Mouse (Mus musculus) erythroblast, embryonic 14.5 days (primary cell): Measurements from ENCODE around the gene Ip6k2.

ENCODE experiments used
- GATA1 ChIP-seq: IDR thresholded peaks from 2 replicates; pipeline ENCODE4 v1.6.1; 2012; ENCODE audit warnings: low read length, inconsistent platforms, mixed read lengths
- TAL1 ChIP-seq: IDR thresholded peaks from 3 replicates; pipeline ENCODE4 v1.6.1; 2012; ENCODE audit warnings: low read length, inconsistent platforms, mixed read lengths

DNA sequence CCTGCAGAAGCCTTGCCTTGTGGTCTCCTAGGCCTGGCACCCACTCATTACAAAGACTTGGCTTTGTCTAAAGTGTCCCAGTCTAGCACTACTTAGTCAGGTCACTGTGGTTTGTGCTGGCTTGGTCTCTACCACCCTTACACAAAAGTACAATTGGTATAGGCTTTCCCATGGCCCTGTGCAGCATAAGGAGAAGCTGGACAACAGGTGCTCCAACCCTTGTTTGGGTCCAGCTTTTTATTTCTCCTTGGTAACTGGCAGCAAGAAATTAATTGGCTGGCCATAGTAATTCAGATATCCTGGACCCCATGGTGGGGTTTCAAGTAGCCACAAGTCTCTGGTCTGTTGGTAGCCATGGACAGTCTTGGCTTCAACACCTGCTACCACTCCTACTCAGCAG is 22.8 kb downstream of the Ip6k2 start:
- TF ChIP-seq GATA1 (no peak), TAL1 (no peak)
